Mouse (Mus musculus): ENCODE data around the gene Cib2. TPM values are rescaled to one million over a fixed set of nuclear protein-coding genes. Genes with fewer than 3 reads are reported as not detected.
A peak's percentile ranks its signal among the peaks of the same experiment; 100 is the strongest.

Cib2 gene
- 1.9 TPM for polyA plus RNA-seq (2012; fragmentation: generic; extraction: Trizol)
- long read RNA-seq, experiment 1, transcript Cib2-201 (6 exons, 1,433 nt) = major isoform, 36 of 45 reads
- long read RNA-seq, experiment 1, partial matches to known transcripts = 2 of 45 reads
- long read RNA-seq, experiment 1, other reads (novel, unspliced or antisense) = 7 of 45 reads
- long read RNA-seq, experiment 2, transcript Cib2-201 (6 exons, 1,433 nt) = major isoform, 8 of 10 reads
- long read RNA-seq, experiment 2, partial matches to known transcripts = 1 of 10 reads
- long read RNA-seq, experiment 2, other reads (novel, unspliced or antisense) = 1 of 10 reads

DNA sequence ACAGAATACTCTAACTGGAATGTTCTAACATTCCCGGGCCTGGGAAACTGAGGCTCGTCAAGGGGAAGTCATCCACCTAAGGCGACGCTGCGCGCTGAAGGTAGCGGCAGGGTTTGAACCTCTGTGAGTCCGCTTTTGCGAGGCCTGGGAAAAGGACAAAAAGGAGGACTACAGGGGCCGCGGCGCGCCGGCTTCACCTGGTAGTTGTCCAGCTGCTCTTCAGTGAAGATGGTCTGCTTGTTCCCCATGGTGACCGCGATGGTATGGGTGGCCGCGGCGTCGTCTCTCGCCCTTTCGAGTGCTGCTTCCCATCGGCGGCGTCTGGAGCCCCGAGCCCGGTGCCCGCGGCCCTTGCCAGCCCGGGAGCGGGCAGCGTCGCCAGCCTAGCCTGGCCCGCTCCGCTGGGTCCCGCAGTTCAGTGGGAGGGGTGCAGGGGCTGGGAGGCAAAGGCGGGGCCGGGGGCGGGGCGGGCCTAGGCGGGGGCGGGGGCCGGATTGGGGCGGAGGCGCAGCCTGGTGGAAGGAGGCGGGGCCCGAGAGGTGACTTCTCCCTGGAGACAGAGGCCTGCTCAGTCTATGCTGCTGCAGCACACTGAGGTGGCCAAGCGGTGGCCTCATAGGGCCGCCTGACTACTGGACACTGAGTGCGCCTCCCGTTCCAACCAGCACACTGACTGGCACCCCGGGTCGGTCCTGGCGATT lies at the start of gene Cib2:
Cib2 (minus strand) TSS at position 448 of the 701 bp plus-strand sequence.
- TF ChIP-seq FOSL1 (IDR thresholded peaks at IDR 0.05; ENCODE audit: insufficient read depth, low read length, poor library complexity, severe bottlenecking) = no peak
- no peak for TF ChIP-seq MAX (IDR thresholded peaks at IDR 0.05)
- TF ChIP-seq CTCF (IDR thresholded peaks at IDR 0.05; ENCODE audit: control insufficient read depth, insufficient read depth, insufficient read length) = peak; percentile 20
- no peak for TF ChIP-seq CEBPB (IDR thresholded peaks at IDR 0.05; ENCODE audit: low read depth)
- no peak for TF ChIP-seq USF1 (IDR thresholded peaks at IDR 0.05; ENCODE audit: low read depth)
- Histone ChIP-seq H3K36me3 (ENCODE audit: control insufficient read depth, insufficient read depth) (no peaks in the 10 kb centered on the region), H3K4me3 (ENCODE audit: insufficient read depth, poor library complexity, severe bottlenecking) (no peak within 1 kb of the TSS), H3ac (ENCODE audit: control insufficient read depth, insufficient read length, low read depth) (peak within 1 kb of the TSS; percentile 63), H3K79me2 (ENCODE audit: control insufficient read depth, insufficient read depth) (no peaks in the 10 kb centered on the region), H3K79me3 (ENCODE audit: low read depth) (no peaks in the 10 kb centered on the region), H3K27me3 (ENCODE audit: control insufficient read depth, insufficient read depth, insufficient read length) (peaks cover 4% of the 10 kb centered on the region)

DNA sequence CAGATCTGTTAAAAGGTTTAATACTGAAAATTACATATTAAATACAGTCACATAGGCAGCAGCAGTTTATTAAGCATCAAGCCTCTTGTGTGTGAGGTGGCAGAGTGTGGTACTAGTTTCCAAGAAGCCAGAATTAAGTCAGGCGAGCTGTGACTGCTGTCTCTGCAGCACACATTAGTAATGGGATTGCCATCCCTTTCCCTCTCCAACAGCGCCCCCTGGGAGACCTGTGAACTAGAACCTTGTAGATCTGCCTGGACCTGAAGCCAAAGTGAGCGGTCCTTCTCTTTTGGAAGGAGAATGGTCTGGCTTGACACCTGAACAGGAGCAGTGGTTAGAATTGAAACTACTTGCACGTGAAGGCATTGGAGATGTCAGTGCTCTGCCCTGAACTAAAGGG lies 44.9 kb upstream of the Cib2 start:
- Histone ChIP-seq H3ac (ENCODE audit: control insufficient read depth, insufficient read length, low read depth) (no peak overlapping the region), H3K4me3 (ENCODE audit: insufficient read depth, poor library complexity, severe bottlenecking) (no peak overlapping the region), H3K79me3 (ENCODE audit: low read depth) (no peaks in the 10 kb centered on the region), H3K27me3 (ENCODE audit: control insufficient read depth, insufficient read depth, insufficient read length) (no peaks in the 10 kb centered on the region), H3K79me2 (ENCODE audit: control insufficient read depth, insufficient read depth) (no peaks in the 10 kb centered on the region), H3K36me3 (ENCODE audit: control insufficient read depth, insufficient read depth) (peaks cover 84% of the 10 kb centered on the region)
- TF ChIP-seq MAX (IDR thresholded peaks at IDR 0.05) = no peak
- peak; percentile 5 for TF ChIP-seq CTCF (IDR thresholded peaks at IDR 0.05; ENCODE audit: control insufficient read depth, insufficient read depth, insufficient read length)
- no peak for TF ChIP-seq FOSL1 (IDR thresholded peaks at IDR 0.05; ENCODE audit: insufficient read depth, low read length, poor library complexity, severe bottlenecking)
- no peak for TF ChIP-seq MYOD1 (IDR thresholded peaks at IDR 0.05; ENCODE audit: control insufficient read depth, insufficient read length, low read depth)
- TF ChIP-seq USF1 (IDR thresholded peaks at IDR 0.05; ENCODE audit: low read depth) = no peak

DNA sequence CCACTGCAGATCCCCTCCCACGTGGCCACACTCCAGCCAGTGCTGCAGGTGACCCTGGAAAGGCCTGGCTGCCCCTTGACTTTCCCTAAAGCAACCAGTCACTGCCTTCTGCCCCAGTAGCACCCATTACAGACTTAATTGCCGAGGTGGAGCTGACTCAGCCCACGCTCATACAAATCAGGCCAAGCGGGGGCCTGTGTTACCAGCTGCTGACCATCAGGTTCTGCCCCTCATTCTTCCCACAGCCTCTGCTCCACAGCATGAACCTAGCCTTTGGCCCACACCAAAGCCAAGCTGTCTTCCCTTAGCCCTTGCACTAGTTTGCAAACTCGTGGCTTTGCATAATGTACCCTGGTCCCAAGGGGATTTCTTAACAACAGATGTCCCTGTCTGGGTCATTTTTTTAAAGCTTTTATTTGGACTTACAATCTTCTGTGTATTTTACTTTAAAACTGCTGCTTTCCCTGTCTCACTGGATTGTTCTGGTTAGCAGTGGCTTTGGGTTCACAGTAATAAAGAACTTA lies 44.2 kb upstream of the Cib2 start:
- H3K4me3 ChIP-seq (ENCODE audit: insufficient read depth, poor library complexity, severe bottlenecking) = no peak overlapping the region
- H3K27me3 ChIP-seq (ENCODE audit: control insufficient read depth, insufficient read depth, insufficient read length) = no peaks in the 10 kb centered on the region
- no peaks in the 10 kb centered on the region for H3K79me3 ChIP-seq (ENCODE audit: low read depth)
- peak; percentile 26 for TF ChIP-seq MYOD1 (IDR thresholded peaks at IDR 0.05; ENCODE audit: control insufficient read depth, insufficient read length, low read depth)
- TF ChIP-seq CTCF (IDR thresholded peaks at IDR 0.05; ENCODE audit: control insufficient read depth, insufficient read depth, insufficient read length) = no peak
- H3K36me3 ChIP-seq (ENCODE audit: control insufficient read depth, insufficient read depth) = peaks cover 84% of the 10 kb centered on the region
- no peaks in the 10 kb centered on the region for H3K79me2 ChIP-seq (ENCODE audit: control insufficient read depth, insufficient read depth)
- H3ac ChIP-seq (ENCODE audit: control insufficient read depth, insufficient read length, low read depth) = no peak overlapping the region

DNA sequence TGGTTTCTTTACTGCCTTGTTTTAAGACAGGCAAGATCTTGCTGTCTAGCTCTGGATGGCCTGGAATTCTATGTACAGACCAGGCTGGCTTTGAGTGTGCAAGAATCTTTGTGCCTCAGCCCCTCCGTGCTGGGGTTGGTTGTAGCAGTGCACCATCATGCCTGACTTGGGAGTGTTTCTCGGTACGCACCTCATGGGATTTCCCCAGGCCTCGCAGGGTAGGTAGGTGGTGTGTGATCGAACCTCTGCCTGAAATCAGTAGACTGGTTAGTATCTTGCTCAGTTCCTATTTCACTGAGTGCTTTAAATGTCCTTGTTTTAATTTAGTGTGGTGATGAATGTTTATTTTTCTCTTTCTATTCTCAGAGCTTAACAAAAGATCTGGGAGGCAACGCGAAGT lies 42.9 kb upstream of the Cib2 start:
- Histone ChIP-seq H3K4me3 (ENCODE audit: insufficient read depth, poor library complexity, severe bottlenecking) (no peak overlapping the region), H3ac (ENCODE audit: control insufficient read depth, insufficient read length, low read depth) (no peak overlapping the region), H3K79me3 (ENCODE audit: low read depth) (no peaks in the 10 kb centered on the region), H3K36me3 (ENCODE audit: control insufficient read depth, insufficient read depth) (peaks cover 84% of the 10 kb centered on the region), H3K79me2 (ENCODE audit: control insufficient read depth, insufficient read depth) (no peaks in the 10 kb centered on the region), H3K27me3 (ENCODE audit: control insufficient read depth, insufficient read depth, insufficient read length) (no peaks in the 10 kb centered on the region)
- TF ChIP-seq FOSL1 (IDR thresholded peaks at IDR 0.05; ENCODE audit: insufficient read depth, low read length, poor library complexity, severe bottlenecking) = no peak
- no peak for TF ChIP-seq MAX (IDR thresholded peaks at IDR 0.05)
- no peak for TF ChIP-seq MYOD1 (IDR thresholded peaks at IDR 0.05; ENCODE audit: control insufficient read depth, insufficient read length, low read depth)
- TF ChIP-seq CTCF (IDR thresholded peaks at IDR 0.05; ENCODE audit: control insufficient read depth, insufficient read depth, insufficient read length) = no peak
- no peak for TF ChIP-seq CEBPB (IDR thresholded peaks at IDR 0.05; ENCODE audit: low read depth)
- no peak for TF ChIP-seq MYOG (IDR thresholded peaks at IDR 0.05; ENCODE audit: control insufficient read depth, extremely low read depth, insufficient read length)
- no peak for TF ChIP-seq USF1 (IDR thresholded peaks at IDR 0.05; ENCODE audit: low read depth)

DNA sequence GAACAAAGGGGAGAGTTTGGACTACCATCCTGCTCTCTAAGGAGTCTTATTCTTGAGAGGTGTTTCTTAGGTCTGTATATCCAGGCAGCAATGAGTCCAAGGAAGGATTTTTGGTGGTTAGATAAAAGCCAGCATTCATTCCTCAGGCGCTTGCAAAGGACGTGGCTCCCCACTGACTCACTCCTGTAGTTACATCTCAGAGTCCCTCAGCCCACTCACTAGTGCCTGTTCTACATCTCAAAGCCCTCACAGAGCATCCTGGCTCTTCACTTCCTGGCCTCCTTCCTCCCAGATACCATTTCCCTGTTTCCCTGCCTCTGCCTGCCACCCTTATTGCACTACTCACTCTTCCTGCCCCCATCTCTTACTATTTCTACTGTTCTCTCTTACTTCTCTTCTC lies 42.4 kb upstream of the Cib2 start:
- H3K4me3 ChIP-seq (ENCODE audit: insufficient read depth, poor library complexity, severe bottlenecking) = no peak overlapping the region
- TF ChIP-seq USF1 (IDR thresholded peaks at IDR 0.05; ENCODE audit: low read depth) (no peak), MYOG (IDR thresholded peaks at IDR 0.05; ENCODE audit: control insufficient read depth, extremely low read depth, insufficient read length) (no peak), CTCF (IDR thresholded peaks at IDR 0.05; ENCODE audit: control insufficient read depth, insufficient read depth, insufficient read length) (no peak), MYOD1 (IDR thresholded peaks at IDR 0.05; ENCODE audit: control insufficient read depth, insufficient read length, low read depth) (no peak), FOSL1 (IDR thresholded peaks at IDR 0.05; ENCODE audit: insufficient read depth, low read length, poor library complexity, severe bottlenecking) (no peak), MAX (IDR thresholded peaks at IDR 0.05) (no peak), CEBPB (IDR thresholded peaks at IDR 0.05; ENCODE audit: low read depth) (no peak)
- no peaks in the 10 kb centered on the region for H3K27me3 ChIP-seq (ENCODE audit: control insufficient read depth, insufficient read depth, insufficient read length)
- H3K36me3 ChIP-seq (ENCODE audit: control insufficient read depth, insufficient read depth) = peaks cover 87% of the 10 kb centered on the region
- no peaks in the 10 kb centered on the region for H3K79me3 ChIP-seq (ENCODE audit: low read depth)
- no peak overlapping the region for H3ac ChIP-seq (ENCODE audit: control insufficient read depth, insufficient read length, low read depth)
- H3K79me2 ChIP-seq (ENCODE audit: control insufficient read depth, insufficient read depth) = no peaks in the 10 kb centered on the region
